Mouse (Mus musculus): ENCODE measurements around the gene Timp3.

The Timp3 gene

GRCm38 (mm10) chr10:86328691-86329090 lies 28.5 kb downstream of the Timp3 start:
- DNase-seq (ENCODE audit: low spot score in 2 of 2): no peak

- DNase-seq (ENCODE audit: low spot score in 2 of 2): no peak
Observed at GRCm38 (mm10) chr10:86329241-86329882, 29.2 kb downstream of the Timp3 start.

GRCm38 (mm10) chr10:86330993-86331680 lies 31.0 kb downstream of the Timp3 start:
- no peak for DNase-seq (ENCODE audit: low spot score in 2 of 2)

GRCm38 (mm10) chr10:86331681-86332281 lies 31.6 kb downstream of the Timp3 start:
- no peak for DNase-seq (ENCODE audit: low spot score in 2 of 2)

GRCm38 (mm10) chr10:86332942-86333341 lies 32.8 kb downstream of the Timp3 start:
- no peak for DNase-seq (ENCODE audit: low spot score in 2 of 2)

GRCm38 (mm10) chr10:86334581-86334980 lies 34.4 kb downstream of the Timp3 start:
- no peak for DNase-seq (ENCODE audit: low spot score in 2 of 2)

- DNase-seq (ENCODE audit: low spot score in 2 of 2): no peak
Observed at GRCm38 (mm10) chr10:86336506-86336905, 36.3 kb downstream of the Timp3 start.

GRCm38 (mm10) chr10:86337239-86337638 lies 37.1 kb downstream of the Timp3 start:
- DNase-seq (ENCODE audit: low spot score in 2 of 2): no peak

GRCm38 (mm10) chr10:86338121-86338715 lies 38.0 kb downstream of the Timp3 start:
- no peak for DNase-seq (ENCODE audit: low spot score in 2 of 2)

- no peak for DNase-seq (ENCODE audit: low spot score in 2 of 2)
Observed at GRCm38 (mm10) chr10:86339121-86339520, 38.9 kb downstream of the Timp3 start.

- no peak for DNase-seq (ENCODE audit: low spot score in 2 of 2)
Observed at GRCm38 (mm10) chr10:86339649-86340379, 39.6 kb downstream of the Timp3 start.

- DNase-seq (ENCODE audit: low spot score in 2 of 2): no peak
Observed at GRCm38 (mm10) chr10:86340421-86340820, 40.2 kb downstream of the Timp3 start.

- DNase-seq (ENCODE audit: low spot score in 2 of 2): no peak
Observed at GRCm38 (mm10) chr10:86340991-86341527, 40.9 kb downstream of the Timp3 start.

- DNase-seq (ENCODE audit: low spot score in 2 of 2): no peak
Observed at GRCm38 (mm10) chr10:86341589-86341988, 41.4 kb downstream of the Timp3 start.

- no peak for DNase-seq (ENCODE audit: low spot score in 2 of 2)
Observed at GRCm38 (mm10) chr10:86342151-86342550, 42.0 kb downstream of the Timp3 start.

GRCm38 (mm10) chr10:86342713-86343112 lies 42.5 kb downstream of the Timp3 start:
- DNase-seq (ENCODE audit: low spot score in 2 of 2): no peak

GRCm38 (mm10) chr10:86343362-86343761 lies 43.2 kb downstream of the Timp3 start:
- no peak for DNase-seq (ENCODE audit: low spot score in 2 of 2)

GRCm38 (mm10) chr10:86343931-86344330 lies 43.8 kb downstream of the Timp3 start:
- DNase-seq (ENCODE audit: low spot score in 2 of 2): no peak

- DNase-seq (ENCODE audit: low spot score in 2 of 2): no peak
Observed at GRCm38 (mm10) chr10:86344654-86345053, 44.5 kb downstream of the Timp3 start.

GRCm38 (mm10) chr10:86345645-86346044 lies 45.5 kb downstream of the Timp3 start:
- DNase-seq (ENCODE audit: low spot score in 2 of 2): no peak

GRCm38 (mm10) chr10:86346235-86346840 lies 46.2 kb downstream of the Timp3 start:
- no peak for DNase-seq (ENCODE audit: low spot score in 2 of 2)

Data from thymus, postnatal 10 days (tissue).